17 mouse cellular contexts compared by ENCODE assay signal in the genomic region with DNA sequence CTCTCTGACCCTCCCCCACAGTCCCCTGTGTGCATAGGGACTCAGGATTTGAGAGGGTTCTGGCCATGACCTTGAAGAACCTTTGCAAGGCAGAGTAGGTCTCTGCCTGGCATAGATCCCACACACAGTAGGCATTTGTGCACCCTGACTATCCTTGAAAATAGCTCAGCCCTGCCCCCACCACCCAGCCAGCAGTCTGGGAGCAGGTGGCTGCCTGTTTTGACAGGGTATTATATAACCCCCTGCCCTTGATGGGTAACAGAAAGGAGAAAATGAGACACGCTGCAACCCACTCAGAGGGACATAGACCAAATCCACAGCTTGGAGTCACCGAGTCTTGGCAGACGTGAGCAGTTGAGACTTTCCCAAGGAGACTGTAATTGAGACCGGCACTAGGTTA. TPM values are rescaled to one million over a fixed set of nuclear protein-coding genes. Genes with fewer than 3 reads are reported as not detected.
A peak's percentile ranks its signal among the peaks of the same experiment; 100 is the strongest.
DNase-seq lines count a peak whose midpoint lies in the region; ATAC-seq and TF ChIP-seq lines count a peak whose summit lies in the region.
"Had no signal": no experiment of that assay in that cellular context is flagged by ENCODE, and none has a peak within 500 bp of the region (broad histone marks: within the 10 kb centered on the region; RNA-seq: fewer than 3 reads in every experiment).

No protein-coding gene starts in this region.

- peak; percentile 14 for DNase-seq in adrenal gland, adult 2 months
- no peak for DNase-seq in adrenal gland, adult 18-20 months (ENCODE audit: low spot score in 2 of 2)
- peak; percentile 15 for DNase-seq in hindbrain, embryonic 11.5 days (ENCODE audit: low spot score)
- DNase-seq in hindbrain, embryonic 10.5 days (ENCODE audit: low spot score) = no peak
- peak; percentile 53 for DNase-seq in brain, embryonic 14.5 days (ENCODE audit: low read depth)
- DNase-seq in spleen, adult 18-20 months = no peak
- DNase-seq in testis, postnatal 10 days (ENCODE audit: low spot score) = no peak
- DNase-seq: cerebellum, adult 8-10 months; heart, adult 11 months; kidney, adult 8-10 months; layer of hippocampus, postnatal 36 days; right cerebral cortex, postnatal 14 days; thymus, postnatal 4 days had no signal

- no peak for TF ChIP-seq CTCF in brain, embryonic 14.5 days (IDR thresholded peaks at IDR 0.05; ENCODE audit: borderline replicate concordance, extremely low read depth, insufficient read depth, insufficient read length)

- no peak overlapping the region for H3K9ac ChIP-seq in hindbrain, embryonic 11.5 days (ENCODE audit: low read depth, low read length)
- H3K9ac ChIP-seq in limb, embryonic 15.5 days = no peak overlapping the region
- H3K9ac ChIP-seq: limb, embryonic 12.5 days had no signal

- H3K4me2 ChIP-seq in hindbrain, embryonic 11.5 days (replicated peaks; ENCODE audit: low read depth, low read length) = no peak overlapping the region
- no peak overlapping the region for H3K4me2 ChIP-seq in limb, embryonic 15.5 days
- H3K4me2 ChIP-seq: limb, embryonic 12.5 days had no signal

- ATAC-seq in hindbrain, embryonic 11.5 days (ENCODE audit: low FRiP score) = peak; percentile 60
- ATAC-seq in limb, embryonic 15.5 days (ENCODE audit: insufficient number of reproducible peaks, low FRiP score, low TSS enrichment, low read depth) = peak; percentile 40; the same call in 1 of the 2 replicates

- no peak for TF ChIP-seq POLR2A in brain, embryonic 14.5 days (IDR thresholded peaks at IDR 0.05; ENCODE audit: borderline replicate concordance, extremely low read depth, insufficient read depth, insufficient read length, poor library complexity, severe bottlenecking)

- 54% methylated on average over 4 of the region's 4 CpGs for WGBS in hindbrain, embryonic 11.5 days
- WGBS in hindbrain, embryonic 10.5 days = 68% methylated on average over 4 of the region's 4 CpGs
- 46% methylated on average over 4 of the region's 4 CpGs for WGBS in limb, embryonic 15.5 days

- no peak overlapping the region for H3K4me3 ChIP-seq in hindbrain, embryonic 11.5 days (ENCODE audit: low read depth, low read length)
- H3K4me3 ChIP-seq in hindbrain, embryonic 10.5 days = no peak overlapping the region
- no peak overlapping the region for H3K4me3 ChIP-seq in limb, embryonic 15.5 days
- H3K4me3 ChIP-seq: limb, embryonic 12.5 days had no signal

- no peaks in the 10 kb centered on the region for H3K9me3 ChIP-seq in hindbrain, embryonic 11.5 days (ENCODE audit: control insufficient read depth, low read length)
- no peaks in the 10 kb centered on the region for H3K9me3 ChIP-seq in hindbrain, embryonic 10.5 days
- no peaks in the 10 kb centered on the region for H3K9me3 ChIP-seq in limb, embryonic 15.5 days
- H3K9me3 ChIP-seq: limb, embryonic 12.5 days had no signal

- H3K4me1 ChIP-seq in hindbrain, embryonic 11.5 days (replicated peaks; ENCODE audit: control insufficient read depth, insufficient read depth, low read length) = peaks cover 2% of the 10 kb centered on the region; the same call in 1 of the 2 replicates
- H3K4me1 ChIP-seq in hindbrain, embryonic 10.5 days (replicated peaks) = peaks cover 12% of the 10 kb centered on the region
- H3K4me1 ChIP-seq in limb, embryonic 15.5 days = no peaks in the 10 kb centered on the region
- H3K4me1 ChIP-seq: limb, embryonic 12.5 days had no signal

- H3K36me3 ChIP-seq in hindbrain, embryonic 11.5 days (ENCODE audit: control insufficient read depth, insufficient read depth, low read length) = no peaks in the 10 kb centered on the region
- H3K36me3 ChIP-seq in hindbrain, embryonic 10.5 days = no peaks in the 10 kb centered on the region
- no peaks in the 10 kb centered on the region for H3K36me3 ChIP-seq in limb, embryonic 15.5 days
- H3K36me3 ChIP-seq: limb, embryonic 12.5 days had no signal

- H3K27me3 ChIP-seq in hindbrain, embryonic 11.5 days (ENCODE audit: control insufficient read depth, insufficient read depth, low read length) = no peaks in the 10 kb centered on the region
- 0 out of 2 replicates have a peak, but pooled peaks cover 3% of the 10 kb centered on the region for H3K27me3 ChIP-seq in hindbrain, embryonic 10.5 days (ENCODE audit: insufficient read depth, poor library complexity, severe bottlenecking)
- H3K27me3 ChIP-seq in limb, embryonic 15.5 days = no peaks in the 10 kb centered on the region
- H3K27me3 ChIP-seq: CH12.LX had no signal

- no peak overlapping the region for H3K27ac ChIP-seq in hindbrain, embryonic 11.5 days (ENCODE audit: low read depth, low read length)
- H3K27ac ChIP-seq in hindbrain, embryonic 10.5 days = no peak overlapping the region
- no peak overlapping the region for H3K27ac ChIP-seq in limb, embryonic 15.5 days
- H3K27ac ChIP-seq: limb, embryonic 12.5 days; macrophage had no signal

RNA-seq across cellular contexts. Expression of a gene that starts 58.9 kb away (rescaled TPM):
- 1 to 10 TPM; 5.2 to 8.4 TPM for total RNA-seq in adrenal gland, adult 2 months (2021)
- polyA plus RNA-seq in adrenal gland, adult 2 months (2012; rRNA removed) = 1.00 and 1.2 TPM in 2 replicates
- total RNA-seq in adrenal gland, adult 18-20 months (2021) = 1 to 10 TPM; 3.9 to 4.8 TPM
- 27.0 and 34.2 TPM in 2 replicates for polyA plus RNA-seq in hindbrain, embryonic 11.5 days (2014; fragmentation: Nextera tagmentation; extraction: Ambion mirVana)
- polyA plus RNA-seq in hindbrain, embryonic 10.5 days (2016; fragmentation: Nextera tagmentation; extraction: Ambion mirVana) = 32.2 and 40.7 TPM in 2 replicates
- polyA plus RNA-seq in brain, embryonic 14.5 days (2012; rRNA removed) = 21.2 and 30.4 TPM in 2 replicates
- polyA plus RNA-seq in limb, embryonic 15.5 days (2015; fragmentation: Nextera tagmentation; extraction: Ambion mirVana) = 8.1 and 8.2 TPM in 2 replicates
- total RNA-seq: CH12.LX had no signal
- polyA plus RNA-seq: macrophage had no signal

Comparison
In these comparisons a context has a peak if more than half of its experiments do, and no peak if none do; other contexts are left out.
1. DNase-seq: peak in adrenal gland, adult 2 months (single experiment), hindbrain, embryonic 11.5 days (single experiment) and brain, embryonic 14.5 days (single experiment); none in adrenal gland, adult 18-20 months (0 of 2), hindbrain, embryonic 10.5 days (single experiment), spleen, adult 18-20 months (0 of 2) and testis, postnatal 10 days (single experiment).